In the genomic region with DNA sequence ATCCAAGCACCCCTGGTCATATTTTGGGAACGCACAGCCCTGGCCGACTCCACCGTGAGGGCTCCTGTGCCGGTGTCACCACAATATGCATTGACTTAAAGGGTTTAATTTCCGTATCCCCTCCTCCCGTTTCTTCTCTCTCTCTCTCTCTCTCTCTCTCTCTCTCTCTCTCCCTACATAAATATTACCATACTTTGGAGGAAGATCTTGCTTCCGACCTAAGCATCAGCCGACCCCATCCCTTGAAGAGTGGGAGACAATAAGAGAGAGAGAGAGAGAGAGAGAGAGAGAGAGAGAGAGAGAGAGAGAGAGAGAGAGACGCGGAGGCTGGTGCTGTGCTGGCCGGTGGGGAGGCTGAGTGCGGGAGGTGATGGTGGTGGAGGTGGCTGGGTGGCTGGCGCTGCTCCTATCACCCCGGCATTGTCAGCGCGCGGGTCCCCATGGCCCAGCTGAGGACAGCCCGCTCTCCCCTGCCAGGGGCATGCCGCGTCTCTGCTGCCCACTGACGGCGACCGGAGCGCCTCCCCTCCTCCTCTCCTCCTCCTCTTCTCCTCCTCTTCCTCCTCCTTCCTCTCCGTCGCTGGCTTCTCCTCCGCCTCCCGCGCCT, we compare ENCODE assay signal across 7 mouse cellular contexts. TPM values are rescaled to one million over a fixed set of nuclear protein-coding genes. Genes with fewer than 3 reads are reported as not detected.
DNase-seq lines count a peak whose midpoint lies in the region; ATAC-seq and TF ChIP-seq lines count a peak whose summit lies in the region.

A gene (minus strand): TSS at position 163 of the 607 bp plus-strand sequence.

- H3K27ac ChIP-seq in embryonic facial prominence, embryonic 15.5 days (replicated peaks), result no peak within 1 kb of the TSS
- H3K27ac ChIP-seq in intestine, embryonic 16.5 days (ENCODE audit: low read length), result no peak within 1 kb of the TSS
- H3K27ac ChIP-seq in liver, embryonic 12.5 days, result no peak within 1 kb of the TSS
- H3K27ac ChIP-seq in stomach, postnatal 0 days (replicated peaks), result no peak within 1 kb of the TSS

- peak within 1 kb of the TSS; percentile 86 for H3K4me2 ChIP-seq in embryonic facial prominence, embryonic 15.5 days (replicated peaks)
- peak within 1 kb of the TSS; percentile 84 for H3K4me2 ChIP-seq in intestine, embryonic 16.5 days (ENCODE audit: low read depth, low read length)
- H3K4me2 ChIP-seq in liver, embryonic 12.5 days, result peak within 1 kb of the TSS; percentile 62
- H3K4me2 ChIP-seq in stomach, postnatal 0 days (replicated peaks; ENCODE audit: low read depth), result peak within 1 kb of the TSS; percentile 68

- no peaks in the 10 kb centered on the region for H3K9me3 ChIP-seq in embryonic facial prominence, embryonic 15.5 days (replicated peaks)
- H3K9me3 ChIP-seq in intestine, embryonic 16.5 days (ENCODE audit: control insufficient read depth, low read length), result no peaks in the 10 kb centered on the region
- no peaks in the 10 kb centered on the region for H3K9me3 ChIP-seq in liver, embryonic 12.5 days (replicated peaks)
- H3K9me3 ChIP-seq in stomach, postnatal 0 days (ENCODE audit: control insufficient read depth, low read length), result no peaks in the 10 kb centered on the region

- peak; percentile 46 for DNase-seq in right cerebral cortex, postnatal 14 days
- DNase-seq in right cerebral cortex, adult 18-20 months, result no peak
- peak; percentile 20 for DNase-seq in stomach, postnatal 0 days (ENCODE audit: low spot score)
- DNase-seq in adrenal gland, adult 8-10 months, result no peak

- TF ChIP-seq EP300 in stomach, postnatal 0 days (optimal IDR thresholded peaks at IDR 0.05), result no peak

- peaks cover 57% of the 10 kb centered on the region for H3K27me3 ChIP-seq in embryonic facial prominence, embryonic 15.5 days
- H3K27me3 ChIP-seq in intestine, embryonic 16.5 days (replicated peaks; ENCODE audit: control insufficient read depth, insufficient read depth, low read length), result peaks cover 43% of the 10 kb centered on the region
- peaks cover 50% of the 10 kb centered on the region for H3K27me3 ChIP-seq in liver, embryonic 12.5 days (replicated peaks)
- H3K27me3 ChIP-seq in stomach, postnatal 0 days (ENCODE audit: control insufficient read depth, insufficient read depth, low read length), result no peaks in the 10 kb centered on the region; the same call in 1 of the 2 replicates

- ATAC-seq in embryonic facial prominence, embryonic 15.5 days (ENCODE audit: insufficient number of reproducible peaks, low FRiP score, low TSS enrichment, low read depth), result no peak
- no peak; the same call in 1 of the 2 replicates for ATAC-seq in intestine, embryonic 16.5 days
- no peak for ATAC-seq in liver, embryonic 12.5 days
- ATAC-seq in stomach, postnatal 0 days (ENCODE audit: low FRiP score, low TSS enrichment), result 0 out of 2 replicates have a peak, but pooled peaks have one; percentile 53

- WGBS in embryonic facial prominence, embryonic 15.5 days, result 0% methylated on average over 28 of the region's 29 CpGs
- under 1% methylated on average over 29 of the region's 29 CpGs for WGBS in intestine, embryonic 16.5 days
- under 1% methylated on average over 25 of the region's 29 CpGs for WGBS in liver, embryonic 12.5 days (ENCODE audit: insufficient replicate concordance)
- WGBS in stomach, postnatal 0 days, result under 1% methylated on average over 19 of the region's 29 CpGs

- H3K4me1 ChIP-seq in embryonic facial prominence, embryonic 15.5 days, result peaks cover 24% of the 10 kb centered on the region
- H3K4me1 ChIP-seq in intestine, embryonic 16.5 days (ENCODE audit: control insufficient read depth, insufficient read depth, low read length), result peaks cover 11% of the 10 kb centered on the region
- H3K4me1 ChIP-seq in liver, embryonic 12.5 days, result no peaks in the 10 kb centered on the region
- no peaks in the 10 kb centered on the region for H3K4me1 ChIP-seq in stomach, postnatal 0 days (replicated peaks; ENCODE audit: control insufficient read depth, insufficient read depth)

- no peak for TF ChIP-seq CTCF in stomach, postnatal 0 days (IDR thresholded peaks at IDR 0.05; ENCODE audit: low read depth)

- H3K9ac ChIP-seq in embryonic facial prominence, embryonic 15.5 days, result no peak within 1 kb of the TSS
- peak within 1 kb of the TSS; percentile 45 for H3K9ac ChIP-seq in intestine, embryonic 16.5 days (ENCODE audit: low read depth, low read length)
- no peak within 1 kb of the TSS for H3K9ac ChIP-seq in liver, embryonic 12.5 days
- H3K9ac ChIP-seq in stomach, postnatal 0 days (ENCODE audit: low read length), result no peak within 1 kb of the TSS

- H3K4me3 ChIP-seq in embryonic facial prominence, embryonic 15.5 days (replicated peaks), result peak within 1 kb of the TSS; percentile 49
- peak within 1 kb of the TSS; percentile 48 for H3K4me3 ChIP-seq in intestine, embryonic 16.5 days (ENCODE audit: low read length)
- H3K4me3 ChIP-seq in liver, embryonic 12.5 days, result peak within 1 kb of the TSS; percentile 43
- H3K4me3 ChIP-seq in stomach, postnatal 0 days (ENCODE audit: low read depth, low read length), result peak within 1 kb of the TSS; percentile 39

- no peaks in the 10 kb centered on the region for H3K36me3 ChIP-seq in embryonic facial prominence, embryonic 15.5 days
- H3K36me3 ChIP-seq in intestine, embryonic 16.5 days (ENCODE audit: control insufficient read depth, insufficient read depth, low read length), result no peaks in the 10 kb centered on the region
- H3K36me3 ChIP-seq in liver, embryonic 12.5 days, result no peaks in the 10 kb centered on the region
- no peaks in the 10 kb centered on the region for H3K36me3 ChIP-seq in stomach, postnatal 0 days (ENCODE audit: control insufficient read depth, insufficient read depth, low read length)

RNA-seq across cellular contexts. Expression of the gene that starts here (rescaled TPM):
- 1.1 and 1.2 TPM in 2 replicates for polyA plus RNA-seq in embryonic facial prominence, embryonic 15.5 days (2015; fragmentation: Nextera tagmentation; extraction: Ambion mirVana)
- 1.1 and 1.3 TPM in 2 replicates for polyA plus RNA-seq in intestine, embryonic 16.5 days (2015; fragmentation: Nextera tagmentation; extraction: Ambion mirVana)
- polyA plus RNA-seq in liver, embryonic 12.5 days (2016; fragmentation: Nextera tagmentation; extraction: Ambion mirVana), result 0.12 and 0.26 TPM in 2 replicates
- 0.93 and 1.0 TPM in 2 replicates for polyA plus RNA-seq in stomach, postnatal 0 days (2015; fragmentation: Nextera tagmentation; extraction: Ambion mirVana)
- total RNA-seq in adrenal gland, adult 8-10 months (2022), result 10 to 100 TPM in 2 of 4 experiments, 1 to 10 TPM in 2; 8.3 to 13.6 (median 10.9) TPM

Comparison
In these comparisons a context has a peak if more than half of its experiments do, and no peak if none do; other contexts are left out.
1. DNase-seq: peak in right cerebral cortex, postnatal 14 days (single experiment) and stomach, postnatal 0 days (single experiment); none in right cerebral cortex, adult 18-20 months (single experiment) and adrenal gland, adult 8-10 months (single experiment).
2. Peak in every context shown above with its lines, with median percentiles within 50 percentile points of each other: H3K4me2 ChIP-seq and H3K4me3 ChIP-seq.